Mouse (Mus musculus) frontal cortex, adult 2 months (tissue): ENCODE measurements around the gene Pnma5. TPM values are rescaled to one million over a fixed set of nuclear protein-coding genes. Genes with fewer than 3 reads are reported as not detected.

Experiments
- DNase-seq, 2 experiments: peaks; one replicate each; pipeline ENCODE4 v3.0.0; 2022; ENCODE audit warnings: low spot score in 1 of 2; ENCODE audit errors: extremely low spot score in 1 of 2
- polyA plus RNA-seq: library from polyadenylated mRNA; depleted of rRNA; stranded (reverse); fragments of >200 nt; gene quantifications from 2 replicates; pipeline ENCODE4 v1.2.3, GENCODE M21; 2012; rRNA removed

Gene Pnma5
- polyA plus RNA-seq, 1 experiment = 0.30 TPM

- DNase-seq = no peak
Measured at GRCm38 (mm10) chrX:72986841-72987519, 49.9 kb downstream of the Pnma5 start, which contains the start of gene Zfp185. Gene Zfp185 (plus strand): TSS chrX:72987339.

GRCm38 (mm10) chrX:72985607-72986006, 51.3 kb downstream of the Pnma5 start:
- no peak for DNase-seq

Other genes starting within 250 kb of the Pnma5 start
- gene Gabrq, start 211.9 kb downstream of the Pnma5 start, polyA plus RNA-seq = 0.90 and 1.1 TPM in 2 replicates
- gene Cetn2, start 118.7 kb downstream of the Pnma5 start, polyA plus RNA-seq = 51.8 and 56.0 TPM in 2 replicates
- 28.8 TPM in 2 replicates for gene Nsdhl, start 118.5 kb downstream of the Pnma5 start, polyA plus RNA-seq
- 0.44 and 0.72 TPM in 2 replicates for gene Zfp185, start 49.8 kb downstream of the Pnma5 start, polyA plus RNA-seq
- gene Pnma3, start 27.7 kb upstream of the Pnma5 start, polyA plus RNA-seq = 14.2 and 19.4 TPM in 2 replicates
- 0.18 and 0.99 TPM in 2 replicates for gene Xlr4a, start 45.4 kb upstream of the Pnma5 start, polyA plus RNA-seq
- gene Xlr3a, start 60.0 kb upstream of the Pnma5 start, polyA plus RNA-seq = 1.6 and 2.1 TPM in 2 replicates
- 0.32 and 0.46 TPM in 2 replicates for gene Gm14685, start 79.9 kb upstream of the Pnma5 start, polyA plus RNA-seq
- gene Xlr5b, start 111.7 kb upstream of the Pnma5 start, polyA plus RNA-seq = not detected in 2 replicates
- 0.32 and 0.42 TPM in 2 replicates for gene DXBay18, start 112.3 kb upstream of the Pnma5 start, polyA plus RNA-seq
- not detected in 2 replicates for gene Spin2d, start 139.9 kb upstream of the Pnma5 start, polyA plus RNA-seq
- gene Xlr3b, start 155.1 kb upstream of the Pnma5 start, polyA plus RNA-seq = 3.8 and 6.8 TPM in 2 replicates
- 0.92 and 1.8 TPM in 2 replicates for gene Xlr4b, start 177.2 kb upstream of the Pnma5 start, polyA plus RNA-seq
- gene F8a, start 191.2 kb upstream of the Pnma5 start, polyA plus RNA-seq = 14.7 and 16.6 TPM in 2 replicates
- gene Xlr4c, start 206.0 kb upstream of the Pnma5 start, polyA plus RNA-seq = 0.12 and 0.40 TPM in 2 replicates
- 0.06 TPM in 1 of 2 replicates, not detected in the other for gene Xlr3c, start 228.3 kb upstream of the Pnma5 start, polyA plus RNA-seq